In genomic region chr12:16768251-16768650, GRCm38 (mm10) we compare ENCODE assay signal across 14 mouse cellular contexts. TPM values are rescaled to one million over a fixed set of nuclear protein-coding genes. Genes with fewer than 3 reads are reported as not detected.
"Had no signal": no experiment of that assay in that cellular context is flagged by ENCODE, and none has a peak within 500 bp of the region (broad histone marks: within the 10 kb centered on the region; RNA-seq: fewer than 3 reads in every experiment).

No protein-coding gene starts in this region.

- H3K27me3 ChIP-seq: intestine, embryonic 15.5 days; limb, embryonic 13.5 days; liver, embryonic 12.5 days; liver, embryonic 15.5 days had no signal

- H3K4me1 ChIP-seq: limb, embryonic 13.5 days had no signal

- H3K4me2 ChIP-seq: intestine, embryonic 15.5 days; limb, embryonic 13.5 days; liver, embryonic 12.5 days; liver, embryonic 15.5 days; midbrain, embryonic 11.5 days had no signal

- ATAC-seq: intestine, embryonic 15.5 days had no signal

- H3K4me3 ChIP-seq: intestine, embryonic 15.5 days; layer of hippocampus, adult 2 months; limb, embryonic 10.5 days; limb, embryonic 13.5 days; liver, embryonic 12.5 days; liver, embryonic 15.5 days had no signal

- H3K9ac ChIP-seq: intestine, embryonic 15.5 days; limb, embryonic 13.5 days; liver, embryonic 12.5 days; liver, embryonic 15.5 days had no signal

- H3K9me3 ChIP-seq: intestine, embryonic 15.5 days; limb, embryonic 10.5 days; limb, embryonic 13.5 days; liver, embryonic 12.5 days; liver, embryonic 15.5 days had no signal

- DNase-seq: kidney, postnatal 10 days; layer of hippocampus, adult 9-11 months; lung, adult 2 months; midbrain, embryonic 14.5 days; thymus, adult 18-20 months; thymus, postnatal 36 days had no signal

- H3K27ac ChIP-seq: intestine, embryonic 15.5 days; layer of hippocampus, adult 2 months; limb, embryonic 10.5 days; limb, embryonic 13.5 days; liver, embryonic 12.5 days; liver, embryonic 15.5 days had no signal

- H3K36me3 ChIP-seq: intestine, embryonic 15.5 days; limb, embryonic 13.5 days; liver, embryonic 12.5 days; liver, embryonic 15.5 days had no signal

RNA-seq across cellular contexts. Expression of gene Greb1, which starts 32.4 kb away (rescaled TPM):
- total RNA-seq: megakaryocyte-erythroid progenitor cell, adult 5-6 weeks had no signal
